Mouse (Mus musculus) MEL-GATA-1-ER (cell line): ENCODE data around the gene Slc16a12.
"Not testable (repeated sequence)": the region's sequence is repeated elsewhere in the genome, so short reads cannot be mapped to it uniquely, and the experiment has no call there.

Source experiments
- DNase-seq: peaks from one replicate; pipeline ENCODE4 v3.0.0-alpha.2; 2012; ENCODE audit warnings: low read depth; ENCODE audit errors: extremely low read depth

Slc16a12 gene

DNA sequence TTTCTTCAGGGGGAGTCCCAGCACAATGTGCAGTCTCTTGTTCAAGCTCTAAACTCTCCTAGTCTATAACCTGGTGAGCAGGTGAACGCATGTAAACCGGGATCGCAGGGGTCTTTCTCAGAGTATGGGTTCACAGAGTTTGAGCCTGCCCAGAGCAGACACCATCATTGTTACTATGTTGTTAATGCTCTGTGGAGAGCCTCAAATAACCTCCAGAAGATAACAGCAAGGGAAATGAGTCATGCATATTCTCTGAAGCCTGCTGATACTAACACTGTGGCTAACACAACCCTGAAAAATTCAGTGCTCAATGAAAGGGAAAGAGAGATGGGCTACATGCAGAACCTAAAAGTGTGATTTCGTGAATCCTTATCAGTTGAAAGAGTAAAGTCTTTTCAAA is 68.7 kb downstream of the Slc16a12 start:
- peak; percentile 59 for DNase-seq

DNA sequence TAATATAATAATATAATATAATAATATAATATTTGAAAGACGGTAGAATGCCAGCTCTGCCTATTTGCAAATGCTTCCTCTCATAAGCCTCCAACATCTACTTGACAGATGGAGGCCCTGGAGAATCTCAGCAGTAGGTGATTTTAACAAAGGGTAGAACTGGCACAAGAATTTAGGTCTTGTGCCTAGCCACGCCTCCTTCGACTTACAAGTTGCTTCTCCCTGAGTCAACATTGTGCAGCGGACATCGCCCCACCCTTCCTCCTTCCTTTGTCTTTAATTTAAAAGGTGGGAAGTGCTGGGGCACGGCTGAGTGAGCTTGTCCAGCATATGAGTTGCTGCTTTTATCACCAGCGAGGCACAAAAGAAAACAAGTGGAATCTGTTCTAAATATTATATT is 73.6 kb downstream of the Slc16a12 start:
- no peak for DNase-seq

DNA sequence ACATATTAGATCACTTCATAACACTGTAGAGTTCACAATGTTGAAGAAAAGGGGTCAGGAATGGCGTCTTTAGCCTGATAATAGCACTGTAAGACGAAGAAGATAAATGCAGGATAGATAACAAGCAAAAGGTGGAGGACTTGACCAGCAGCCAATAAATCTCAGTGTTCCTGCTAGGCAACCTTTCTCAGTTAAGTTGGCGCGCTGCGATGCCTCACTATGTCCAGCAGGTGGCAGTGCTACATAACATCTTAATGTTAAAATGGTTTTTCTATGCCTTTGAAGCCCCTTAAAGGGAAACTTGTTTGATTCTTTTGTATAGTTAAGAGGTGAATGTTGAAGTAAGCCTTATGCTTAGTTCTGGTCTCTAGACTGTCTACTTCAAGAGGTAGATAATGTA is 81.0 kb downstream of the Slc16a12 start:
- DNase-seq, result no peak

DNA sequence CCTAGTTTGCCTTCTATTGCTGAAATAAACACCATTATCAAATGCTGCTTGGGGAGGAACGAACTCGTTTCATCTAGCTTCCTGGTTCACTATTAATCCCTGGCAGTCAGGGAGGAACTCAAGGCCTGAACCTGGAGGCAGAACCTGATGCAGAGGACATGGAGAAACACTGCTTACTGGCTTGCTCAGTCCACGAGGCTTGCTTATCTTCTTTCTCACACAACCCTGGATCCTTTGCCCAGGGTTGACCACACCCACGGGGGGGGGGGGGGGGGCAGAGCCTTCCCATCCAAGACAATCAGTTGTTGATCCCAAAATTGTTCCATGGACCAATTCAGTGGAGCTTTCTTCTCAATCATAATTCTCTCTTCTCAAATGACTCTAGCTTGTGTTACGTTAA is 84.3 kb downstream of the Slc16a12 start:
- DNase-seq, result no peak

DNA sequence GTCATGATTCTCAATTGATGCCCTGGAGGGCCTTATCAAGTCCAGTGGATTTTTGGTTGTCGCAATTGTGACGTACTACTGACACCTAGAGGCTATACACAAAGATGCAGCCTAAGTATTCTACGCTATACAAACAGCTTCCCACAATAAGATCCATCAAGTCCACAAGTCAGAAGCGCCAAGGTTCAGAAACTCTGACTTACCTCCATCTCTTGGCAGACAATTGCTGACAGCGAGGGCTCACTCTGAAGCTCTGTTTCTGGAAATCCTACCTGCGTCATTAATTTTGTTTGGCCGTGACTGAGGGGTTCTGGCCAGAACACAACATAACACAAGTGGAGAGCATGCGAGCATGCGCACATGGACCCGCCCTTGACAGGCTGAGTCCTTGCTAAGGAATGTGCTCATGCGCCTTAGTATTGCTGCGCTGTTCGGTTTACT is 85.0 kb downstream of the Slc16a12 start:
- peak; percentile 76 for DNase-seq

DNA sequence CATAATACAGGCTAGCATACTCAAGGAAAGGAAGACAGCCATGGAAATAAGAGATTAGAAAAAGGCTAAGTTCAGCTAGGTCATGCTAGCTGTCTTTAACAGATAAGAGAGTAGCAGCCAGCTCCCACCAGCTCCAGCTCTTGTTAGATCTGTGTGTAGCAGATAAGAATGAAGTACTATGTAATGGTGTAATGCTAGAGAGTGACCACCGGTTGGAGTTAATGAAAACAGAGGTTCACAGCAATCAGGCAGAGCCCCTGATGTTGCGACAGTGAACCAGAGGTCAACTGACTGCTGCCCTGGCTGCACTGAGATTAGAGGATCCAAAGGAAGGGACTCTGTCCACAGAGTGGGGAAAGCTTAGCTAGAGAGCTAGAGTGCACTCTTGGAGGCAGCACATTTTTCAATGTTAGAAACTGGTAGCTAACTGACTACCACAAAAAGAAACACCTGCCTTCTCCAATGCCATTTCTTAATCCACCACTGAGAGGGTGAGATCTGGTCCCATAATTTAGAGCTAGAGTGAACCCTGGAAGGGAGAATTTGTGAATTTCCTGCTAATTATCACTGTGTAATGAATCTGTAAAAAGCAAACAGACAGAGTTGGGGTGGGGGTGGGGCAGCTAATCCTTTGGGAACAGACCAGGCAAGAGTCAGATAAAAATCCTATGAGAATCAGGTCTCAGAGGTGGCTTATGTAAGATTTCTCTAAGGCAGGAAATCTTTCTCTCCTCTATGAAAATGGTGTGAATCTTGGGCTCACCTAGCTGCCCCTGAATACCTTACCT is 90.4 kb downstream of the Slc16a12 start:
- peak; percentile 87 for DNase-seq

DNA sequence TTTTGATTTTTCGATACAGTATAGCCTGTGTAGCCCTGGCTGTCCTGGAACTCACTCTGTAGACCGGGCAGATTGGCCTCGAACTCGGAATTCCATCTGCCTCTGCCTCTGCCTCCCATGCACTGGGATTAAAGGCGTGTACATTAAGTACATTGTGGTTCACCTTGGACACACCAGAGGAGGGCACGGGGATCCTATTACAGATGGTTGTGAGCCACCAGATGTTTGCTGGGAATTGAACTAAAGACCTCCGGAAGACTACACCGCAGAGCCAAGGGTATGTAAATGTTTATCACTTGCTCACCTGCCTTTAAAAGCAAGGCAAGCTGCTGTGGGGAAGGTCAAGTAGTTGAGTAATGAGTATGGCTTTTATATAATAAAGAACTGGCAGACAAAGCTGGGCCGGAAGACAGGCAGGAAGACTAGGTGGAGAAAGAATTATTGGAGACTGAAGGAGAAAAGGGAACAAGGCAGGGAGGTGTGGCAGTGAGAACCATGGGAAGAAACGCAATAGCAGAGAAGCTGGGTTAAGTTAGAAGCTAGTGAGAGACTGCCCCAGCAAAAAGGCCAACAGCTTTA is 91.8 kb downstream of the Slc16a12 start:
- no peak for DNase-seq

DNA sequence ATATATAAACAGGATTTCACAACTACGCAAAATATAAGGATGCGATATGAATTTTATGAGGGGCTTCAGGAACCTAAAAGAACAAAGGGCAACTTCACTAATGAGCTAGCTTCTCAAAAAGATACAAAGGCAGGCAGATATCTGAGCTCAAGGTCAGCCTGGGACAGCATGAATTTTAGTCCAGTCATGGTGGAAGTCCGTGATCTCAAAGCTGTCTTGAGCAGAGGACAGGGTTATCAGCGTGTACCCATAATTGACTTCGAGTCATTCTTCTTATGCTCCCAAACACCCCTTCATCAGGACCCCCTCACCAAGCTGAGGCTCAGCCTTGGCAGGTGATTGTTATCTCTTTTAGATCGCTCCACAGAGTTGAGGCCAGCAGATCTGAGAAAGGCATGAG is 96.1 kb downstream of the Slc16a12 start:
- no peak for DNase-seq

DNA sequence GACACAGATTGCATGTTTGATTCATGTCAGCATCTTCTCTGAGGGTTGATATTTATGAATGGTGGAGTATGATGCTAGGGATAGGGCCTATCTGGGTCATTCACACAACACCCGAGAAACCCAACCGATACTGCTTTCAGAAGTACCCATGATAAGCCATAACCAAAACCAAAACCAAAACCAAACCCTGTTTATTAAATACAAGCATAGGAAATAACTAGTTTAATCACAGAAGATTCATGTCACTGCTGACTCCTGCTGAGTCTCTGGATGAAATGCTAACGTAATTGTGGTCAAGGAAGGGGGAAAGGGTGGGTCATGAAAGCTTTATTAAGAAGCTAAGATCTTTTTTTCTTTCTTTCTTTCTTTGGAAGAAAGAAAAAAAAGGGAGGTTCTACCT is 96.8 kb downstream of the Slc16a12 start:
- no peak for DNase-seq

DNA sequence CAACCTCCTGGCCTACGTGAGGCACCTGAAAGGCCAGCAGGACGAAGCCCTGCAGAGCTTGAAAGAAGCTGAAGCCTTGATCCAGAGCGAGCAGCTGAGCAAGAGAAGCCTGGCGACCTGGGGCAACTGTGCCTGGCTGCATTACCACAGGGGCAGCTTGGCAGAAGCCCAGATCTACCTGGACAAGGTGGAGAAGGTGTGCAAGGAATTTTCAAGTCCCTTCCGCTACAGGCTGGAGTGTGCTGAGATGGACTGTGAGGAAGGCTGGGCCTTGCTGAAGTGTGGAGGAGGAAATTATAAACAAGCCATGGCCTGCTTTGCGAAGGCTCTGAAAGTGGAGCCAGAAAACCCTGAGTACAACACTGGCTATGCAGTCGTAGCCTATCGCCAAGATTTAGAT is 99.5 kb downstream of the Slc16a12 start:
- DNase-seq, result not testable (repeated sequence)

DNA sequence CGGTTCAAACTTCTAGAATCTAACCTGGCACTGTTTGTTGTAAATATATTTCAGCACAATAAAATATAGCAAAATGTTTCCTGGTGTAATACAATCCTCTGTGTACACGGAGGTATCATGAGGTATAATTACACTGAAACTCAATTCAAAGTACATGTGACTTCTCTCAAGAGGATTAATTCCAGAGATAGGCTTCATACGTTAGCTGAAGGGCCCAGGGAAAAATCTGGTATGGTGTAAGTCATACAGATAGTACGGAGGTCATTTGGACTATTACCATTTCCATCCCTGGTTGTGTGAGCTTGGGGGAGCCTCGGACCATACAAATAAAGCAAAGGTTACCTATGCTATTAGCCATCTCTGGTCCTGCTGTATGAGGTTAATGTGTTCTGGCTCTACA is 104.5 kb downstream of the Slc16a12 start:
- no peak for DNase-seq

DNA sequence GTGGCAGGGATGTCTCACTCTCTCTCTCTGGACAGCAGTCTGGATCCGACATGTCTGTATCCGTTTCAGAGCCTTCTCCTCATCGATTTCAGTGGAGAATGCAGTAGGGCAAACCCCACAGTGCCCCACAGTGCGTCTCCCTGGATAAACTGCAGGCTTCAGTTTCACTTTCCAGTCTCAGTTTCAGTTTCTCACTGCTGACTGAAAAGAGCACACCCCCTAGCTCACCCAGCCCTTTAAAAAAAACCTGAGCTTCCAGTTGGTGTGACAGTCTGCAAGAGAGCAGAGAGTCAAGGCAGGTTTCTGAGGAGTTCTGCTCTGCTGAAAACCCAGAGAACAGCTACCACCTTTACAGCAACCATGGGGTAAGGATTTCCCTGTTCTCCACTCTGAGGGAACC is 106.5 kb downstream of the Slc16a12 start, which contains the start of the genes Ifit1bl2 and Ifit1:
Ifit1bl2 (minus strand) TSS at position 121 of the 400 bp plus-strand sequence.
Ifit1 (plus strand) TSS at position 249 of the 400 bp plus-strand sequence.
- no peak for DNase-seq

DNA sequence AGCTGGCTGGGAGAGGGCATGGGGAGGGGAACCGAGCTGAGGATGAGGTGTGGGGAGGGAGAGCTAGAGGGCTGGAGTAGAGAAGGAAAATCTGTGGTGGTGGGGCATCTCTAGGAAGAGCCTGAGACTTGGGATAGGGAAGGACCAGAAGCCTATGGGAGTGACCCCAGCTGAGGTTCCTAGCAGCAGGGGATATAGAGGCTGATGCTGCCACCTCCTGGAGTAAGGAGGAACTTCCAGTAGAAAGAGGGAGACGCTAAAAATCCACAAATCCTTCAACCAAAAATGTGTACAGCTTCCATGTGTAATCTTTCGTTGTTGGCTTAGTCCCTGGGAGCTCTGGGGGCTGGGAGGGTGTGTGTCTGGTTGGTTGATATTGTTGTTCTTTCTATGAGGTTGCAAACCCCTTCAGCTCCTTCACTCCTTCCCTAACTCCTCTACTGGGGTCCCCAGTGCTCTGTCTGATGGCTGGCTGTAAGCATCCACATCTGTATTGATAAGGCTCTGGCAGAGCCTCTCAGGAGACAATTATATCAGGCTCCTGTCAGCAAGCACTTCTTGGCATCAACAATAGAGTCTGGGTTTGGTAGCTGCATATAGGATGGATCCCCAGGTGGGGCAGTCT is 110.0 kb downstream of the Slc16a12 start:
- DNase-seq, result peak; percentile 15

DNA sequence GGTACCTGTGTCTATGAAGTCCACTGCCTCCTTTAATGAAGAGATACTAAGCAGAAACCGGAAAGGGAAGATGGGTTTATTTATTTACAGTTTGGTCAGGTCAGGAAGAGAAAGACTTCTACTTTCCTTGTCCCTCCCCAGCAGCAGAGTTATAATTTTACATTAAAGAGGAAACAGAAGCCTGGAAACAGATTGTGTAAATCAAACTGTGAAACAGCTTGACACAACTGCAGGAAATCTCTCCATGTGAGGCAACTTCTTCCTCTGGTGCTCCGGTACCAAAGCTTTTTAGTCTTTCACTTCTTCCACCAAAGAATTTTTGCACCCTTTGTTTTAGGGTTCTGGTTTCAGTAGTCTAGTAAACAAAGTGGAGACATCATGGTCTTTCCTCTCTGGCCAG is 113.6 kb downstream of the Slc16a12 start:
- DNase-seq, result no peak

DNA sequence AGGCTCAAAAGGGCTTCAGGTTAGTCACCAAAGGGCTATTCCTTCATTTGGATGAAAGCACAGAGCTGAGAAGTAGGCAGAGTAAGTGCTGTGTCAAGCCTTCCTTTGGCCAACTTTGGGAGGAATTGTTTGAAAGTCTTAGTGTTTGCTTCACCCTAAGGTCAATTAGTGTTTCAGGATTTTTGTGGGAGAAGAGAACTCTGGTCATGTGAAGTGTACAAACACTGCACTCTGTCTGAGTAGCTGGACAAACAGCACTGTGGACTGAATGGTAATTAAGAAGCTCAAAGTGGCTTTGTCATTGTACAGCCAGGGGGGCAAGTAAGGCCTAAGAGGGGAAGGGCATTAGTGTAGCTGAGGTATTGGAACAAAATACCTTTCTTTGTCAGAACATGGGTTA is 115.6 kb downstream of the Slc16a12 start:
- no peak for DNase-seq

DNA sequence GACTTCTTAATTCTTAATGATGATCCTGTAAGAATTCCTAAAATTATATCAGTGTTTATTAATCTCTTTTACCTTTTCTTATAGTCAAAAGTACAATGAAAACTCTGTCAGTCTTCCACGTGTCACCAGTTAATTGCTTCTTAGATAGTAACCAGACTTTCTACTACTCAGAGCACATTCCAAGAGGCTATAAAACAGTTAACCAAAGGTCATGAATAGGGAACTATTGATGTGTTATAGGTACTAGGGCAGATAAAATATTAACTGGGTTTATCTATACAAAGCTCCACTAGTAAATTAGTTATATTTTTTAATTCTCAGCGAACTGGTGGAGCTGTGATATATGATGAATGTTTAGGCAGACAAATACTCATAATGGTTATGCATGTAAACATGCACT is 119.6 kb downstream of the Slc16a12 start:
- DNase-seq, result no peak

DNA sequence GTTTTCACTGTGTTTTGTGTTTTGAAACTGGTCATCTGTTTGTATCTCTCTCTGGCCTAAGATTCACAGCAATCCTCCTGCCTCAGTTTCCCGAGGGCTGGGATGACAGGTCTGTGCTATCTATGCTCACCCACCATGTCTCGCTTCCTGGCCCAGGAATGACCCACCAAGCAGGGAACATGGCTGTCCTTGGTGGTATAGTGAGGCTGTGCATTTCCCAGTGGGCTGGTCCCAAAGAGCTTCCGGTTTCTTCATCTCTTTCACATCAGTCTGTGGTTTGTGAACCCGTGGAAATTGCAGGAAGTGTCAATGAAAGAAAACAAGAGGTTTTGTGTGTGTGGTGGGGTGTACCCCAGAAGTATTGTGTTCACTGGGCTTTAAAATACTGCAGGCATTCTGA is 122.4 kb downstream of the Slc16a12 start:
- DNase-seq, result no peak

DNA sequence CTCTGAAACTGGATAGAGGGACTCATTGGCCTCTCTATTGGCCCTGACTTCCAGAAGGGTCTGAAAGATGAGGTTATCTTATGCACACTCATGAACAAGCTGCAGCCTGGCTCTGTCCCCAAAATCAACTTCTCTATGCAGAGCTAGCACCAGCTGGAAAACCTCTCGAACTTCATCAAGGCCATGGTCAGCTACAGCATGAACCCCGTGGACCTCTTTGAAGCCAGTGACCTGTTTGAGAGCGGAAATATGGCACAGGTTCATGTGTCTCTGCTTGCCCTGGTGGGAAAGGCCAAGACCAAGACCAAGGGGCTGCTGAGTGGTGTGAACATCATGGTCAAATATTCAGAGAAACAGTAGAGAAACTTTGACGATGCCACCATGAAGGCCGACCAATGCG is 123.3 kb downstream of the Slc16a12 start:
- no peak for DNase-seq

DNA sequence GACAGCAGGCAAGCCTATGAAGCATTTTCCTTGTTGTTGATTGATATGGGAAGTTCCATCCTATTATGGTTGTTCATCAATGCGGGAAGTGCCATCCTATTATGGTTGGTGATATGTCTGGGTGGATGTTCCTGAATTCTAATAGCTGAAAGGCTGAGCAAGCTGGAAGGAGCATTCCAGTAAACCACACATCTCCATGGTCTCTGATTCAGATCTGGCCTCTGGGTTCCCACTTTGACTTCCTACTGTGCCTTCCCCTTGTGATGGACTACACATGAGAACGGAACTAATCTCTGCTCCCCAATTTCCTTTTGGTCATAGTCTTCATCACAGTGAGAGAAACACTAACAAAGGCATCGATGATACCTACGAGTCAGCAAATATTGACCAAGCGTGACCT is 126.2 kb downstream of the Slc16a12 start:
- DNase-seq, result no peak
